Mouse (Mus musculus): Measurements from ENCODE around the gene Olfr156. TPM values are rescaled to one million over a fixed set of nuclear protein-coding genes. Genes with fewer than 3 reads are reported as not detected.
"Not testable (repeated sequence)": the region's sequence is repeated elsewhere in the genome, so short reads cannot be mapped to it uniquely, and the experiment has no call there.

The Olfr156 gene
- polyA plus RNA-seq, 1 experiment from 2014 or later = not detected

DNA sequence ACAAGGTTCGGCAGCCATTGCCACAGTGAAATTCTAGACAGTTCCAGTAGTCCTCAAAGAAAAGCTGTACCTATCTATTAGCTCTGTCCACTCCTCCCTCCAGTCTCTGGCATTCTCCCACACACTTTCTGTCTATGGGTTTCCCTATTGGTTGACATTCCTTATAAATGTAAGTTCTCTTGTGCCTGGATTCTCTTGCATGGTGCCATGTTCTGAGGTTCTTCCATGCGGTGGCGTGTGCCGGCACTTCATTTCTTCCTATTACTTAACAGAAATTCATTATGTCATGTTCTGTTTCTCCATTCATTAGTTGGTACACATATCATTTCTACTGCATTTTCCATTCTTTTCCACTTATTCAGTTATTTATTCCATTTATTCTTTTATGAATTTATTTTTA lies 5.1 kb upstream of the Olfr156 start:
- no peaks in the 10 kb centered on the region for H3K4me1 ChIP-seq

DNA sequence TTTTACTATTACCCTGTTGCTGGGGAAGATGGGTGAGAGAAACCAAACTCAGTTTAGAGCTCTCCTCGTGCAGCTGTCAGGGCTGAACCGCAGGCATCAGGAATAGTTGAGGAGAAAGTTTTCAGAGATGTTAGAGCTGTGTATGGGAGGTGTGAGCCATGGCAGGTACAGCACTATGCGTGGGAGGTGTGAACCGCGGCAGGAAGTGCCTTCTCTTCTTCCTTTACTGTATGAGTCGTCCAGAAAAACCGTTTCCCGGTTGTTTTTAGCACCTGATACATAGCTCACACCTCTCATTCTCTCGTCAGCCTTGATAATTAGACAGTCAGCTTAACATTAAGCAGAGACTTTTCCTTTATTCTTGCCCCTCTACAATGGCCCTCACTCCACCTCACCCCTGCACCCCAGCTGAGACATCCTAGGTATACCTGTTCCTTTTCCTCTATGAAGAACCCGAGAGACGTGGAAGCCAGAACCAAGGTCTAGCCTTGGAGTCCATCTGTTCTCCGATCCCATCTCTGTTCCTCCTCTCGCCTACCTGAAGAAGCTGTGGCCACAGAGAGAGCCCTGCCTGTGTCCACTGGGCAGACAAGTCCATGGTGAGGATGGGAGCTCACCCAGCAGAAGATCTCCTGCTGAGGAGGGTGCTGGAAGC lies 672 bp downstream of the Olfr156 start:
- H3K9me3 ChIP-seq (replicated peaks) = no peaks in the 10 kb centered on the region
- no peaks in the 10 kb centered on the region for H3K27me3 ChIP-seq (replicated peaks)
- 46% methylated on average over 13 of the region's 13 CpGs for WGBS (ENCODE audit: insufficient replicate concordance)
- no peaks in the 10 kb centered on the region for H3K36me3 ChIP-seq
- no peak overlapping the region for H3K27ac ChIP-seq
- ATAC-seq = no peak
- H3K4me2 ChIP-seq = no peak overlapping the region
- no peak overlapping the region for H3K4me3 ChIP-seq
- no peaks in the 10 kb centered on the region for H3K4me1 ChIP-seq
- H3K9ac ChIP-seq = no peak overlapping the region

More for the DNA sequence above, 5.1 kb upstream of the Olfr156 start:
- H3K9me3 ChIP-seq (replicated peaks) = no peaks in the 10 kb centered on the region
- no peak overlapping the region for H3K27ac ChIP-seq
- WGBS (ENCODE audit: insufficient replicate concordance) = 72% methylated on average over 4 of the region's 4 CpGs
- H3K9ac ChIP-seq = no peak overlapping the region
- no peak overlapping the region for H3K4me3 ChIP-seq
- ATAC-seq = no peak
- H3K36me3 ChIP-seq = no peaks in the 10 kb centered on the region
- H3K4me2 ChIP-seq = no peak overlapping the region
- H3K27me3 ChIP-seq (replicated peaks) = no peaks in the 10 kb centered on the region

DNA sequence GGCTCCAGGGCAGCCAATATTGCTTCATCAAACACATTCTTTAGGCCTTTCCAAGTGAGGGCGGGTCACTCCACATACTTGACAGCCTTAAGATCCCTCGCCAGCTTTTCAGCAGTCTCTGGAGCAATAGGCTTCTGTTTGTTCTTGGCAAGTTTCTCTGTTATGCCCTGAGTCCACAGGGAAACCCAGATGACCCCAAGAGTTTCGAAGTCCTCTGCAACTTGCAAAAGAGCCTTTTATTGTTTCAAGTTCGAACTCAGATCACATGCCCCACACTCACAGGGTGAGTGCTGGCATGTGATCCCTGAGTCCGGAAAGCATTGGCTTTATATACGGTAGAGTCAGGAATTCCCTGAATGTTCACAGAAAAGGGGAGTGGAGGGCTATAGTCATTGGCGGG lies 24.8 kb downstream of the Olfr156 start:
- no peak overlapping the region for H3K4me2 ChIP-seq
- 62% methylated on average over 7 of the region's 7 CpGs for WGBS (ENCODE audit: insufficient replicate concordance)
- no peak for ATAC-seq
- H3K9ac ChIP-seq = no peak overlapping the region
- peaks cover 3% of the 10 kb centered on the region; the same call in 1 of the 2 replicates for H3K9me3 ChIP-seq (replicated peaks)
- H3K27me3 ChIP-seq (replicated peaks) = no peaks in the 10 kb centered on the region
- H3K36me3 ChIP-seq = no peaks in the 10 kb centered on the region
- H3K4me1 ChIP-seq = no peaks in the 10 kb centered on the region
- no peak overlapping the region for H3K27ac ChIP-seq
- H3K4me3 ChIP-seq = no peak overlapping the region

DNA sequence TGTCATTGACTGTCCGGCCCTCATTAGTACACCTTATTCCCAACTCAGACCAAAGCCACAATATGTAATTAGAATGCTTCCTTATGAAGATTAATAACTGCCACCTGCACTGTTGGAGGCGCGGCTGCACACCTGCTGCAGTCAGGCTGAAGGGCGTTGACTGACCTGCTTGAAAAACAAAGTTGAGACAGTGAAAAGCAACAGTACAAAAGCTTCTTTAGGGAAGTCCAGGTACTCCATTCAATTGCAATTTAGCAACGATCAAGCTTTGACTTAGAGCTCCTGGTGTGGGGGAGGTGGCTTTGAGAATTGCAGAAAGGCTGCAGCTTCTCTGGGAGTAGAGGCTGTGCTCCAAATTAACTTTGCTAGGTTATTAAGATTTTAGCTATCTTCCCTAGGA lies 27.9 kb downstream of the Olfr156 start:
- H3K27ac ChIP-seq; H3K4me3 ChIP-seq; H3K27me3 ChIP-seq (replicated peaks); ATAC-seq; H3K36me3 ChIP-seq; H3K4me1 ChIP-seq; H3K9me3 ChIP-seq (replicated peaks); H3K9ac ChIP-seq; H3K4me2 ChIP-seq: not testable (repeated sequence)
- WGBS (ENCODE audit: insufficient replicate concordance) = 65% methylated on average over 5 of the region's 5 CpGs

GRCm38 (mm10) chr4:43795296-43795695 lies 28.4 kb downstream of the Olfr156 start:
- no peak for ATAC-seq
- H3K27ac ChIP-seq = no peak overlapping the region

DNA sequence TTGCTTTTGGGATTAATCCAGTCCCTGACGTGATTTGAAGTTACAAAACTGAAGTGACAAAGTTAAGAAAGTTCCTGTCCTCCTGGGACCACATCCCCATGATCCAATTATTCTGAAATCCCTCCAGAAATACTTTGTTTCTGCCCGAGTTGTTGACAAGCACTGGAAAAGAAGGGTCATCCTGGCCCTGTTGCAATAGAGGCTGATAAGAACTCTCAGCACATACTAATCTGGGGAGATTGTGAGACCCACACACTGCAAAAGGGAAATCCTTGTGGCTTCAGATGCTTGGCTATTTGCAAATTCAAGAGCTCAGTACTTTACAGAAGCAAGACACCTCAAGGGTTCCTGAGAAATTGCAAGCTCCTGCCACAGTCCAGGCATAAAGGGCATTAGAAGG lies 51.4 kb downstream of the Olfr156 start:
- Histone ChIP-seq H3K4me2 (no peak overlapping the region), H3K27me3 (replicated peaks) (no peaks in the 10 kb centered on the region), H3K36me3 (no peaks in the 10 kb centered on the region), H3K4me1 (no peaks in the 10 kb centered on the region), H3K9me3 (replicated peaks) (no peaks in the 10 kb centered on the region; the same call in 1 of the 2 replicates), H3K4me3 (no peak overlapping the region), H3K9ac (no peak overlapping the region), H3K27ac (no peak overlapping the region)
- 17% methylated on average over 2 of the region's 2 CpGs for WGBS (ENCODE audit: insufficient replicate concordance)
- ATAC-seq = no peak

More at GRCm38 (mm10) chr4:43795296-43795695, 28.4 kb downstream of the Olfr156 start:
- Histone ChIP-seq H3K9ac (no peak overlapping the region), H3K4me2 (no peak overlapping the region), H3K4me3 (no peak overlapping the region), H3K9me3 (replicated peaks) (no peaks in the 10 kb centered on the region), H3K36me3 (no peaks in the 10 kb centered on the region), H3K27me3 (replicated peaks) (no peaks in the 10 kb centered on the region), H3K4me1 (no peaks in the 10 kb centered on the region)
- WGBS (ENCODE audit: insufficient replicate concordance) = 67% methylated on average over 6 of the region's 6 CpGs

- Histone ChIP-seq H3K4me2 (no peak overlapping the region), H3K9ac (no peak overlapping the region), H3K27me3 (replicated peaks) (no peaks in the 10 kb centered on the region), H3K4me1 (no peaks in the 10 kb centered on the region), H3K27ac (no peak overlapping the region), H3K36me3 (no peaks in the 10 kb centered on the region), H3K4me3 (no peak overlapping the region), H3K9me3 (replicated peaks) (no peaks in the 10 kb centered on the region; the same call in 1 of the 2 replicates)
- WGBS (ENCODE audit: insufficient replicate concordance) = 49% methylated on average over 6 of the region's 6 CpGs
- no peak for ATAC-seq
Observed at GRCm38 (mm10) chr4:43771626-43772025, 52.1 kb downstream of the Olfr156 start.

- WGBS (ENCODE audit: insufficient replicate concordance) = 62% methylated on average over 6 of the region's 6 CpGs
- no peaks in the 10 kb centered on the region for H3K4me1 ChIP-seq
- H3K27me3 ChIP-seq (replicated peaks) = no peaks in the 10 kb centered on the region
- no peaks in the 10 kb centered on the region for H3K36me3 ChIP-seq
- no peak within 1 kb of the TSS for H3K4me3 ChIP-seq
- no peak within 1 kb of the TSS for H3K9ac ChIP-seq
- no peak within 1 kb of the TSS for H3K27ac ChIP-seq
- no peaks in the 10 kb centered on the region; the same call in 1 of the 2 replicates for H3K9me3 ChIP-seq (replicated peaks)
- H3K4me2 ChIP-seq = no peak within 1 kb of the TSS
- no peak for ATAC-seq
Observed at GRCm38 (mm10) chr4:43770909-43771308, 52.8 kb downstream of the Olfr156 start, which contains the start of gene Olfr159. Gene Olfr159 (minus strand): TSS chr4:43771009.

Other genes with a start within 250 kb of the Olfr156 start
- gene Rgp1, start 245.2 kb downstream of the Olfr156 start, polyA plus RNA-seq (2016; fragmentation: Nextera tagmentation; extraction: Ambion mirVana) = 17.4 and 18.0 TPM in 2 replicates
- 23.5 and 23.6 TPM in 2 replicates for gene Gba2, start 245.0 kb downstream of the Olfr156 start, polyA plus RNA-seq (2016; fragmentation: Nextera tagmentation; extraction: Ambion mirVana)
- 1.1 TPM in 1 of 2 replicates, not detected in the other for gene Msmp, start 239.4 kb downstream of the Olfr156 start, polyA plus RNA-seq (2016; fragmentation: Nextera tagmentation; extraction: Ambion mirVana)
- 1.5 and 2.1 TPM in 2 replicates for gene Npr2, start 192.0 kb downstream of the Olfr156 start, polyA plus RNA-seq (2016; fragmentation: Nextera tagmentation; extraction: Ambion mirVana)
- gene Spag8, start 170.3 kb downstream of the Olfr156 start, polyA plus RNA-seq (2016; fragmentation: Nextera tagmentation; extraction: Ambion mirVana) = 0.20 and 0.36 TPM in 2 replicates
- gene Hint2, start 167.4 kb downstream of the Olfr156 start, polyA plus RNA-seq (2016; fragmentation: Nextera tagmentation; extraction: Ambion mirVana) = 59.8 and 66.1 TPM in 2 replicates
- gene Tmem8b, start 154.9 kb downstream of the Olfr156 start, polyA plus RNA-seq (2016; fragmentation: Nextera tagmentation; extraction: Ambion mirVana) = 0.44 and 0.53 TPM in 2 replicates
- gene Fam221b, start 154.8 kb downstream of the Olfr156 start, polyA plus RNA-seq (2016; fragmentation: Nextera tagmentation; extraction: Ambion mirVana) = 1.5 and 1.8 TPM in 2 replicates
- gene Olfr70, start 123.1 kb downstream of the Olfr156 start, polyA plus RNA-seq (2016; fragmentation: Nextera tagmentation; extraction: Ambion mirVana) = not detected in 2 replicates
- gene Olfr71, start 113.6 kb downstream of the Olfr156 start, polyA plus RNA-seq (2016; fragmentation: Nextera tagmentation; extraction: Ambion mirVana) = not detected in 2 replicates
- 0.14 and 0.19 TPM in 2 replicates for gene Hrct1, start 96.7 kb downstream of the Olfr156 start, polyA plus RNA-seq (2016; fragmentation: Nextera tagmentation; extraction: Ambion mirVana)
- 0.02 TPM in 2 replicates for gene Spaar, start 93.9 kb downstream of the Olfr156 start, polyA plus RNA-seq (2016; fragmentation: Nextera tagmentation; extraction: Ambion mirVana)
- not detected in 2 replicates for gene Olfr159, start 52.9 kb downstream of the Olfr156 start, polyA plus RNA-seq (2016; fragmentation: Nextera tagmentation; extraction: Ambion mirVana)
- not detected in 2 replicates for gene Olfr157, start 16.3 kb upstream of the Olfr156 start, polyA plus RNA-seq (2016; fragmentation: Nextera tagmentation; extraction: Ambion mirVana)
- not detected in 2 replicates for gene Olfr155, start 27.7 kb upstream of the Olfr156 start, polyA plus RNA-seq (2016; fragmentation: Nextera tagmentation; extraction: Ambion mirVana)
- 5.3 and 5.8 TPM in 2 replicates for gene Reck, start 51.6 kb upstream of the Olfr156 start, polyA plus RNA-seq (2016; fragmentation: Nextera tagmentation; extraction: Ambion mirVana)
- 45.8 and 46.6 TPM in 2 replicates for gene Glipr2, start 133.5 kb upstream of the Olfr156 start, polyA plus RNA-seq (2016; fragmentation: Nextera tagmentation; extraction: Ambion mirVana)
- gene Ccin, start 159.6 kb upstream of the Olfr156 start, polyA plus RNA-seq (2016; fragmentation: Nextera tagmentation; extraction: Ambion mirVana) = not detected in 2 replicates
- 169 and 172 TPM in 2 replicates for gene Clta, start 180.6 kb upstream of the Olfr156 start, polyA plus RNA-seq (2016; fragmentation: Nextera tagmentation; extraction: Ambion mirVana)